Mouse (Mus musculus): ENCODE results near the gene 6430548M08Rik.

DNA sequence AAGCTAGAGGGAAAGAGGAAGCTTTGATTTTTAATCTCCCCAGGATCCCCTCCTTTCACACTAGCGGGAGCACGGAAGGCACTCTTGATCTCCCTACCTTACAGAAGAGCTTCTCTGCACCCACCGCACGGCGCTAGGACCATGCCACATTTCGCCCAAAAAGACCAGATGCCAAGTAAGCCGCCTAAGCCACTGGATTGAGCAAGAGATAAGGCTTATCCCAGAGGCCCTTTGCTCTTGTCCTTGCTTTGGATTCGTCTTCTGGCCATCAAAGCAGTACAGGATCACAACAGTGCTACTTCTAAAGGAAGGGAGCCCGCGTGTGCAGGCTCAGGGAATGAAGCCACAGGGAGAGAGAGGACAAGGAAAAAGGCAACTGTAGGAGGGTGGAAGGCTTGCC is 19.2 kb upstream of the 6430548M08Rik start:
- TF ChIP-seq CTCF (IDR thresholded peaks at IDR 0.05; ENCODE audit: low read depth, low read length), result no peak
- no peak for TF ChIP-seq POLR2A (IDR thresholded peaks at IDR 0.05; ENCODE audit: extremely low read depth, insufficient read depth, low read length)
